Mouse (Mus musculus): ENCODE measurements around the gene Fscb.

Gene Fscb

DNA sequence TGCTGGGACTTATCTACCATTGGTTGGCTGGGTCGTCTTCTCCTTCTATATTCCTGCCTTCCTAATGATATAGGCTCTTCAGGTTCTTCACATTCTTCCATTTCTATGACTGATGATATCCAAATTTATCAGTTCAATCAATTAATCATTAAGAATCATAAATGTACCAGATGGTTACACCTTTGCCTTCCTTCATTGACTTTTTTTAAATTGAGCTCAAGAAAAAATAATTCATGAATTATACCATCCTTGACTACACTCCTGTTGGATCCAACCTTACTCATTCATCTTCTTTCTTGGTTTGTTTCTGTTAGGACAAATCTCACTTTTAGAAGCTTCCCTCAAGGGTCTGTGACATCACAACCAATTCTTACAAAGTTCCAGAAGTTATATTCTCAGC lies at the start of gene Fscb:
Gene Fscb (minus strand): TSS at position 101 of the 400 bp plus-strand sequence.
- in situ Hi-C loops (cut with MboI, MseI): no loop called here

- in situ Hi-C loops (cut with MboI, MseI): no loop called here
Measured at GRCm38 (mm10) chr12:64516775-64517174, 42.3 kb upstream of the Fscb start.

GRCm38 (mm10) chr12:64513439-64513838 lies 38.9 kb upstream of the Fscb start:
- in situ Hi-C loops (cut with MboI, MseI): no loop called here

- in situ Hi-C loops (cut with MboI, MseI): no loop called here
Measured at GRCm38 (mm10) chr12:64497706-64498105, 23.2 kb upstream of the Fscb start.

DNA sequence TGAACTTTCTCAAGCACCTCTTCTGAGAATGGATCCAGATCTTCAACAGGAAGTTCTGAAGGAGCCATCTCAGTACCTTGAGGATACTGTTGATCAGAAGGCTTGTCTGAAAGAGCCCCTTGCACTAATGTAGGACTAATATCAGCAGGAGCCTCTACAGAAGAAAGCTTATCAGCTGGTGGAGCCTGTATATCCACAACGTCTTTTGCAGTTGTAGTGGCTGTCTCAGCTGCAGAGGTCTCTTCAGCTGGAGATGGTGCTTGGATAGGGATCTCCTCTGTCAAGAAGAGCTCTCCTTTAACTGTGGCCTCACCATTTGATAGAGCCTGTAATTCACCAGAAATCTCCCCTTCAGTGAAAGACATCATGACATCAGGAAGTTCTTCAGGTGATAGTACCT lies 875 bp downstream of the Fscb start:
- in situ Hi-C loops (cut with MboI, MseI): no loop called here

- in situ Hi-C loops (cut with MboI, MseI): no loop called here
Measured at GRCm38 (mm10) chr12:64473136-64473535, 1.4 kb downstream of the Fscb start.

GRCm38 (mm10) chr12:64455228-64455627 lies 19.3 kb downstream of the Fscb start:
- in situ Hi-C loops (cut with MboI, MseI): no loop called here

- in situ Hi-C loops (cut with MboI, MseI): no loop called here
Measured at GRCm38 (mm10) chr12:64449911-64450310, 24.6 kb downstream of the Fscb start.

GRCm38 (mm10) chr12:64436675-64437074 lies 37.8 kb downstream of the Fscb start:
- in situ Hi-C loops (cut with MboI, MseI): no loop called here

Measured in T-helper 2 cell (primary cell).